Mouse (Mus musculus): ENCODE results near the gene Ppp2r5d. TPM values are rescaled to one million over a fixed set of nuclear protein-coding genes. Genes with fewer than 3 reads are reported as not detected.

Ppp2r5d gene
- polyA plus RNA-seq, 1 experiment from 2014 or later, result 99.9 TPM

GRCm38 (mm10) chr17:46698515-46698914 lies 6.4 kb downstream of the Ppp2r5d start:
- H3K27ac ChIP-seq (ENCODE audit: low read depth, low read length), result no peak overlapping the region
- 78% methylated on average over 6 of the region's 6 CpGs for WGBS
- peaks cover 26% of the 10 kb centered on the region; the same call in 1 of the 2 replicates for H3K36me3 ChIP-seq (ENCODE audit: control insufficient read depth, insufficient read depth, low read length)
- H3K4me3 ChIP-seq (ENCODE audit: low read length), result no peak overlapping the region
- peaks cover 18% of the 10 kb centered on the region for H3K4me1 ChIP-seq (ENCODE audit: control insufficient read depth, insufficient read depth, low read length)
- H3K9me3 ChIP-seq (ENCODE audit: control insufficient read depth, low read length), result no peaks in the 10 kb centered on the region
- no peaks in the 10 kb centered on the region for H3K27me3 ChIP-seq (ENCODE audit: control insufficient read depth, insufficient read depth, low read length)
- no peak overlapping the region for H3K9ac ChIP-seq (ENCODE audit: low read depth, low read length)
- H3K4me2 ChIP-seq (replicated peaks; ENCODE audit: low read depth, low read length), result no peak overlapping the region
- ATAC-seq (ENCODE audit: low FRiP score, low TSS enrichment), result no peak

GRCm38 (mm10) chr17:46694517-46695063 lies 10.3 kb downstream of the Ppp2r5d start:
- ATAC-seq (ENCODE audit: low FRiP score, low TSS enrichment), result no peak
- no peaks in the 10 kb centered on the region for H3K4me1 ChIP-seq (ENCODE audit: control insufficient read depth, insufficient read depth, low read length)
- H3K9me3 ChIP-seq (ENCODE audit: control insufficient read depth, low read length), result no peaks in the 10 kb centered on the region
- H3K9ac ChIP-seq (ENCODE audit: low read depth, low read length), result no peak overlapping the region
- no peak overlapping the region for H3K4me2 ChIP-seq (replicated peaks; ENCODE audit: low read depth, low read length)
- H3K36me3 ChIP-seq (ENCODE audit: control insufficient read depth, insufficient read depth, low read length), result peaks cover 28% of the 10 kb centered on the region; the same call in 1 of the 2 replicates
- H3K27me3 ChIP-seq (ENCODE audit: control insufficient read depth, insufficient read depth, low read length), result no peaks in the 10 kb centered on the region
- WGBS, result 45% methylated on average over 1 of the region's 1 CpGs
- no peak overlapping the region for H3K4me3 ChIP-seq (ENCODE audit: low read length)
- no peak overlapping the region for H3K27ac ChIP-seq (ENCODE audit: low read depth, low read length)

GRCm38 (mm10) chr17:46691390-46691789 lies 13.5 kb downstream of the Ppp2r5d start:
- H3K9me3 ChIP-seq (ENCODE audit: control insufficient read depth, low read length), result no peaks in the 10 kb centered on the region
- no peak overlapping the region for H3K4me3 ChIP-seq (ENCODE audit: low read length)
- H3K27me3 ChIP-seq (ENCODE audit: control insufficient read depth, insufficient read depth, low read length), result no peaks in the 10 kb centered on the region
- no peak overlapping the region for H3K27ac ChIP-seq (ENCODE audit: low read depth, low read length)
- no peak overlapping the region for H3K9ac ChIP-seq (ENCODE audit: low read depth, low read length)
- no peak for ATAC-seq (ENCODE audit: low FRiP score, low TSS enrichment)
- 93% methylated on average over 2 of the region's 2 CpGs for WGBS
- no peak overlapping the region for H3K4me2 ChIP-seq (replicated peaks; ENCODE audit: low read depth, low read length)
- H3K4me1 ChIP-seq (ENCODE audit: control insufficient read depth, insufficient read depth, low read length), result no peaks in the 10 kb centered on the region
- peaks cover 28% of the 10 kb centered on the region for H3K36me3 ChIP-seq (ENCODE audit: control insufficient read depth, insufficient read depth, low read length)

- Histone ChIP-seq H3K36me3 (ENCODE audit: control insufficient read depth, insufficient read depth, low read length) (peaks cover 31% of the 10 kb centered on the region), H3K9ac (ENCODE audit: low read depth, low read length) (no peak overlapping the region), H3K4me3 (ENCODE audit: low read length) (no peak overlapping the region), H3K27me3 (ENCODE audit: control insufficient read depth, insufficient read depth, low read length) (no peaks in the 10 kb centered on the region), H3K9me3 (ENCODE audit: control insufficient read depth, low read length) (no peaks in the 10 kb centered on the region), H3K4me2 (replicated peaks; ENCODE audit: low read depth, low read length) (no peak overlapping the region), H3K4me1 (ENCODE audit: control insufficient read depth, insufficient read depth, low read length) (no peaks in the 10 kb centered on the region), H3K27ac (ENCODE audit: low read depth, low read length) (no peak overlapping the region)
- ATAC-seq (ENCODE audit: low FRiP score, low TSS enrichment), result no peak
- WGBS, result 96% methylated on average over 12 of the region's 12 CpGs
Observed at GRCm38 (mm10) chr17:46690665-46691064, 14.2 kb downstream of the Ppp2r5d start.

- 85% methylated on average over 6 of the region's 6 CpGs for WGBS
Observed at GRCm38 (mm10) chr17:46685913-46686312, 19.0 kb downstream of the Ppp2r5d start.

GRCm38 (mm10) chr17:46682654-46683389 lies 22.1 kb downstream of the Ppp2r5d start:
- no peak for ATAC-seq (ENCODE audit: low FRiP score, low TSS enrichment)
- Histone ChIP-seq H3K27me3 (ENCODE audit: control insufficient read depth, insufficient read depth, low read length) (no peaks in the 10 kb centered on the region), H3K4me2 (replicated peaks; ENCODE audit: low read depth, low read length) (no peak overlapping the region), H3K27ac (ENCODE audit: low read depth, low read length) (no peak overlapping the region), H3K9ac (ENCODE audit: low read depth, low read length) (no peak overlapping the region), H3K4me3 (ENCODE audit: low read length) (no peak overlapping the region), H3K36me3 (ENCODE audit: control insufficient read depth, insufficient read depth, low read length) (peaks cover 59% of the 10 kb centered on the region), H3K9me3 (ENCODE audit: control insufficient read depth, low read length) (no peaks in the 10 kb centered on the region), H3K4me1 (ENCODE audit: control insufficient read depth, insufficient read depth, low read length) (peaks cover 19% of the 10 kb centered on the region)
- WGBS, result 87% methylated on average over 16 of the region's 16 CpGs

More at GRCm38 (mm10) chr17:46685913-46686312, 19.0 kb downstream of the Ppp2r5d start:
- Histone ChIP-seq H3K36me3 (ENCODE audit: control insufficient read depth, insufficient read depth, low read length) (peaks cover 55% of the 10 kb centered on the region), H3K4me3 (ENCODE audit: low read length) (no peak overlapping the region), H3K9me3 (ENCODE audit: control insufficient read depth, low read length) (no peaks in the 10 kb centered on the region), H3K9ac (ENCODE audit: low read depth, low read length) (no peak overlapping the region), H3K4me2 (replicated peaks; ENCODE audit: low read depth, low read length) (no peak overlapping the region), H3K27ac (ENCODE audit: low read depth, low read length) (no peak overlapping the region), H3K4me1 (ENCODE audit: control insufficient read depth, insufficient read depth, low read length) (0 out of 2 replicates have a peak, but pooled peaks cover 7% of the 10 kb centered on the region), H3K27me3 (ENCODE audit: control insufficient read depth, insufficient read depth, low read length) (no peaks in the 10 kb centered on the region)
- no peak for ATAC-seq (ENCODE audit: low FRiP score, low TSS enrichment)

GRCm38 (mm10) chr17:46681466-46682118 lies 23.3 kb downstream of the Ppp2r5d start:
- no peak overlapping the region for H3K27ac ChIP-seq (ENCODE audit: low read depth, low read length)
- peaks cover 19% of the 10 kb centered on the region for H3K4me1 ChIP-seq (ENCODE audit: control insufficient read depth, insufficient read depth, low read length)

GRCm38 (mm10) chr17:46680760-46681373 lies 24.0 kb downstream of the Ppp2r5d start, which contains the start of gene Klhdc3:
Gene Klhdc3 (minus strand): TSS chr17:46680914.
- Histone ChIP-seq H3K36me3 (ENCODE audit: control insufficient read depth, insufficient read depth, low read length) (peaks cover 59% of the 10 kb centered on the region), H3K27ac (ENCODE audit: low read depth, low read length) (peak within 1 kb of the TSS; percentile 92), H3K4me3 (ENCODE audit: low read length) (peak within 1 kb of the TSS; percentile 59), H3K27me3 (ENCODE audit: control insufficient read depth, insufficient read depth, low read length) (no peaks in the 10 kb centered on the region), H3K9ac (ENCODE audit: low read depth, low read length) (peak within 1 kb of the TSS; percentile 72), H3K4me1 (ENCODE audit: control insufficient read depth, insufficient read depth, low read length) (peaks cover 19% of the 10 kb centered on the region), H3K9me3 (ENCODE audit: control insufficient read depth, low read length) (no peaks in the 10 kb centered on the region), H3K4me2 (replicated peaks; ENCODE audit: low read depth, low read length) (peak within 1 kb of the TSS; percentile 69)
- WGBS, result under 1% methylated on average over 49 of the region's 49 CpGs
- ATAC-seq (ENCODE audit: low FRiP score, low TSS enrichment), result peak; percentile 98

More at GRCm38 (mm10) chr17:46681466-46682118, 23.3 kb downstream of the Ppp2r5d start:
- no peaks in the 10 kb centered on the region for H3K27me3 ChIP-seq (ENCODE audit: control insufficient read depth, insufficient read depth, low read length)
- H3K9me3 ChIP-seq (ENCODE audit: control insufficient read depth, low read length), result no peaks in the 10 kb centered on the region
- peak overlapping the region; percentile 59 for H3K4me3 ChIP-seq (ENCODE audit: low read length)
- peak overlapping the region; percentile 69 for H3K4me2 ChIP-seq (replicated peaks; ENCODE audit: low read depth, low read length)
- peak overlapping the region; percentile 64 for H3K9ac ChIP-seq (ENCODE audit: low read depth, low read length)
- ATAC-seq (ENCODE audit: low FRiP score, low TSS enrichment), result no peak
- peaks cover 59% of the 10 kb centered on the region for H3K36me3 ChIP-seq (ENCODE audit: control insufficient read depth, insufficient read depth, low read length)
- 28% methylated on average over 12 of the region's 12 CpGs for WGBS

All from kidney, embryonic 14.5 days (tissue).